Mouse (Mus musculus) heart, embryonic 14.5 days (tissue): ENCODE measurements at regions not wholly inside any gene's neighbourhood (a gene's known extent, or its start where the extent isn't known, plus 50 kb on each side); places are given as distances from the start of the nearest gene placed in this dataset.

Source experiments
- ATAC-seq: fragments of 200-750 bp; cut with Nextera tagmentation; 2 replicates; pipeline ENCODE4 v1.8.0; 2017; ENCODE audit warnings: low read depth, moderate TSS enrichment; ENCODE audit not compliant: insufficient number of reproducible peaks, insufficient read depth, low FRiP score
- H3K27ac ChIP-seq, 2 experiments: fragments of 200-500 bp in 1 of 2; fragments of 300-500 bp in 1 of 2; sonication (generic) in 1 of 2; replicated peaks in 1 of 2; 2 replicates each; pipeline ENCODE4 v1.5.1; 2012 to 2014; ENCODE audit warnings: low read depth in 2 of 2, low read length in 2 of 2, control low read depth in 1 of 2, mild to moderate bottlenecking in 1 of 2, mixed read lengths in 1 of 2; ENCODE audit not compliant: control insufficient read depth in 1 of 2, insufficient read depth in 1 of 2
- H3K27me3 ChIP-seq: fragments of 300-500 bp; sonication (generic); 2 replicates; pipeline ENCODE4 v1.6.1; 2014; ENCODE audit warnings: mild to moderate bottlenecking, low read length, control low read depth; ENCODE audit not compliant: control insufficient read depth, insufficient read depth
- H3K36me3 ChIP-seq: fragments of 300-500 bp; sonication (generic); 2 replicates; pipeline ENCODE4 v1.6.1; 2014; ENCODE audit warnings: mild to moderate bottlenecking, control low read depth, low read length, mixed read lengths; ENCODE audit not compliant: control insufficient read depth, insufficient read depth
- H3K4me1 ChIP-seq, 2 experiments: fragments of 200-500 bp in 1 of 2; fragments of 300-500 bp in 1 of 2; sonication (generic) in 1 of 2; 2 replicates each; pipeline ENCODE4 v1.6.1; 2012 to 2014; ENCODE audit warnings: low read length in 2 of 2, control low read depth in 1 of 2, mixed read lengths in 1 of 2; ENCODE audit not compliant: control insufficient read depth in 2 of 2, insufficient read depth in 2 of 2
- H3K4me2 ChIP-seq: fragments of 300-500 bp; sonication (generic); 2 replicates; pipeline ENCODE4 v1.6.1; 2014; ENCODE audit warnings: mild to moderate bottlenecking, low read length
- H3K4me3 ChIP-seq, 2 experiments: fragments of 200-500 bp in 1 of 2; fragments of 300-500 bp in 1 of 2; sonication (generic) in 1 of 2; 2 replicates each; pipeline ENCODE4 v1.5.1; 2012 to 2014; ENCODE audit warnings: low read length in 2 of 2, mild to moderate bottlenecking in 2 of 2, control low read depth in 1 of 2, low read depth in 1 of 2, moderate library complexity in 1 of 2; ENCODE audit not compliant: control insufficient read depth in 1 of 2, insufficient read depth in 1 of 2
- H3K9ac ChIP-seq: fragments of 300-500 bp; sonication (generic); 2 replicates; pipeline ENCODE4 v1.6.1; 2014; ENCODE audit warnings: mild to moderate bottlenecking, low read length
- H3K9me3 ChIP-seq: fragments of 300-500 bp; sonication (generic); 2 replicates; pipeline ENCODE4 v1.6.1; 2016; ENCODE audit warnings: low read length, control low read depth; ENCODE audit not compliant: control insufficient read depth
- WGBS: fragments of 180-500 bp; shearing (Covaris S2); extraction: QIAGEN DNeasy Blood & Tissue Kit; methylation state at CpG from one replicate; pipeline ENCODE4 v1.1.7; 2014; 5-methylcytosine and 5-hydroxymethylcytosine counted together

DNA sequence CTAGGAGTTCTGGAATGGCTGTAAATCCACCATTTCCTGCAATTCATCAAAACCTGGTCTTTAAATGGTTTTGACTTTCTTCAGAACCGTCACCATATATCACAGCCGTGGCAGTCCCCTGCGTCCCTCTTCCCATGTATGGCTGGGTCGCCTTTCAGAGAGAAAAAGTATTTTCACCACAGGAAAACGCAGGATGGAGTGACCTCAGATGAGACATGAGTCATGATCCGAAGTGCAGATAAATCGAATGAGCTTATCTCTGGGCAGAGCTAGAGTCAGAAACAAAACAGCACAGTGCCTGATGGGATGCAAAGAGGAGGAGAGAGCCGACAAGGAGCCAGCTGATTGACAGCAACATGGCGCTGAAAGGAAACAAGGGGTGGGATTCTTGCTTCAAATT, 250.4 kb downstream of the Hlx start:
- Histone ChIP-seq H3K4me3 (no peak overlapping the region), H3K9me3 (no peaks in the 10 kb centered on the region), H3K4me2 (no peak overlapping the region), H3K27ac (no peak overlapping the region), H3K36me3 (no peaks in the 10 kb centered on the region), H3K4me1 (no peaks in the 10 kb centered on the region), H3K9ac (no peak overlapping the region), H3K27me3 (no peaks in the 10 kb centered on the region)
- no peak for ATAC-seq
- 45% methylated on average over 9 of the region's 9 CpGs for WGBS

DNA sequence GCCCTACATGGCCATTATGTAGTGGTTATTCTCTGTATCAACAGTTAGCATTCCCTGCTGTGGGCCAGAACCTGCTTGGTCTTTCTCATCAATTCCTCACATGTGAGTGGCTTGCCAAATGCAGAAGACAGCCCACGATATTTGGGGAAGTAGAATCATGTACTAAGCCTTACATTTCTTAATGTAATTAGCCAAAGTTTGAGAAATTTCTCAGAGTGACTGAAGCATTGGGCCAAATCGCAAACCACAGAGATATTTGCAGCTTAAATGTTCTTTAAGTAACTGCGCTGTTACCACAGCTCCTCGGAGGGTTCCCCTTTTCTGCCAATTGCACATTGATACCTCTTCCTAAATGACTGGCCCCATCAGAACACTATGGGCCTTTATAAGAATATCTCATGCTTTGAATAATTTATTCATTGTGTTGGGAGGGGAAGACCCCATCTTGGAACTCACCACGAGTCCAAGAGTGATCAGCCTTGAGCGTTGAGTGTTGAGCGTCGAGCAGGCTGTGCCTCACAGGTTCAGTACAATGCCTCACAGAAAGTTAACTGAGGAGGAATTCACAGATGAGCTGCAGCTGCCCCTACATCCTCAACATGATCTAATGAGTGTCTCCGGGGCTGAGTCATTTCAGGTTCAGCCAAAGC, 251.7 kb downstream of the Hlx start:
- H3K4me3 ChIP-seq, result no peak overlapping the region
- ATAC-seq, result no peak
- no peaks in the 10 kb centered on the region for H3K9me3 ChIP-seq
- WGBS, result 78% methylated on average over 9 of the region's 9 CpGs
- no peak overlapping the region for H3K27ac ChIP-seq
- H3K36me3 ChIP-seq, result no peaks in the 10 kb centered on the region
- H3K4me2 ChIP-seq, result no peak overlapping the region
- no peaks in the 10 kb centered on the region for H3K27me3 ChIP-seq
- no peaks in the 10 kb centered on the region for H3K4me1 ChIP-seq
- H3K9ac ChIP-seq, result no peak overlapping the region

DNA sequence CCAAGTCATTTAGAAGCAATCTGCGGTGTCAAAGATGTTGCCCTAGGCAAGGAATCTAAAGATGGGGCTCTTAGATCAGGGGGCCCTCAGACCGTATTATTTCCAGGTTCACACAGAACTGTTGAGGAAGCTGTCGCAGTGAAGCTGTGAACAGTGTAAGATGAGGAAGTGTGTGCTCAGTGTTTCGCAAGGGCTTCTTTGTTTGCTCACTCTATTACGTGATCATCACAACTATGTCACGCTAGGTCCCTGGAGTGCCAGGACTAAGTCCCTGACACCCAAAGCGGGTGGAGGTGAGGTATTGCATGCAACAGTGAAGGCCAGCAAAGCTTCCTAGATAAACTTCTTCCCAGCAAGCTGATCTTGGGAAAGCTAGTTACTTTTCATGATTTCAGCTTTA, 254.4 kb downstream of the Hlx start:
- ATAC-seq, result no peak
- Histone ChIP-seq H3K27me3 (no peaks in the 10 kb centered on the region), H3K4me2 (no peak overlapping the region), H3K9ac (no peak overlapping the region), H3K27ac (no peak overlapping the region), H3K4me3 (no peak overlapping the region), H3K9me3 (no peaks in the 10 kb centered on the region), H3K4me1 (no peaks in the 10 kb centered on the region), H3K36me3 (no peaks in the 10 kb centered on the region)
- WGBS, result 78% methylated on average over 7 of the region's 7 CpGs

DNA sequence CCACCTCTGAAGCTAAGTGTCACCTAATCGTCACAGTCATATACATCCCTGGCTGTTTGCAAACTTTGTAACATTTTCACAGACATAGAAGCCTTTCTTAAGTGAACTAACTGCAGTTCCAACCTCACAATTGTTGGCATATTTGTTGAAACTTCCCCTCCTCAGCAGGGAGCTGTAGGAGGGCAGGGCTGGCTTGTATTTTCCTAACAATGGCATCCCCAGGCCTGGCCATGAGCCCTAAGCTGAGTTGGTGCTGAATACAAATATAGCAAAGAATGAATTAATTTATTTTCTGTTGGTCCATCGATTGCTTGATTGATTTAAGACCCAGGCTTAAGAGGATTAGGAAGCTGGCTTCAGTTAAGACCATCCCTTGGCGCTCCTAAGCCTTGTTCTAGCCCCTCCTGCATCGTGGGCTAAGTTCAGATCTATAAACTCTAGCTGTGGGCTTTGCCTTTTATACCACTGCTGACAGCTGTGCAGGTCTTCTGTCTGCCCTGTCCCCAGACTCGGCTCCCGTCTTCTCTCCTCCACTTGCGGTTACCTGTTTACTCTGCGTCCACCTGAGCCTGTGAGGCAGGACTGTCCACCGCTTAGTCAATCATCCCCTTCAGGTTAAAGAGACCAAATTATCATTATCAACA, 269.8 kb downstream of the Hlx start:
- no peak overlapping the region for H3K9ac ChIP-seq
- no peak for ATAC-seq

DNA sequence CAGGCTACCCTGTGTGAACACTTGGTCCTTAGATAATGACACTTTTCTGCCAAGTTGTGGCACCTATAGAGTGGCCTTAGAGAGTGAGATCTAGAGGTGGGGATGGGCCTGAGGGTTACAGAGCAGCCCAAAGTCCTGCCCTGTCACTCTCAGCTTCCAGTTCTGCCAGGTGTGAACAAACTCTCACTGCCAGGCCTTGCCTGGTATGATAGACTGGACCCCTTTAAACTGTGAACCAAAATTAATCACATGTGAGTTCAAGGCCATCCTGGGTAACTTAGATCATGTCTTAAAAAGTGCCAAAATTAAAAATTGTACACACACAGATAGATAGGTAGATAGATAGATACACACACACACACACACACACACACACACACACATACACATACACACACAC, 271.0 kb downstream of the Hlx start:
- H3K4me2 ChIP-seq, result no peak overlapping the region
- no peak for ATAC-seq
- no peak overlapping the region for H3K9ac ChIP-seq
- H3K4me1 ChIP-seq, result no peaks in the 10 kb centered on the region
- no peaks in the 10 kb centered on the region for H3K9me3 ChIP-seq
- H3K27me3 ChIP-seq, result no peaks in the 10 kb centered on the region
- no peaks in the 10 kb centered on the region for H3K36me3 ChIP-seq
- no peak overlapping the region for H3K4me3 ChIP-seq
- H3K27ac ChIP-seq, result no peak overlapping the region

More for the DNA sequence above, 269.8 kb downstream of the Hlx start:
- H3K4me1 ChIP-seq, result no peaks in the 10 kb centered on the region
- H3K27ac ChIP-seq, result no peak overlapping the region
- H3K4me2 ChIP-seq, result no peak overlapping the region
- H3K36me3 ChIP-seq, result no peaks in the 10 kb centered on the region
- no peaks in the 10 kb centered on the region for H3K27me3 ChIP-seq
- no peaks in the 10 kb centered on the region for H3K9me3 ChIP-seq
- WGBS, result 72% methylated on average over 9 of the region's 9 CpGs
- no peak overlapping the region for H3K4me3 ChIP-seq

DNA sequence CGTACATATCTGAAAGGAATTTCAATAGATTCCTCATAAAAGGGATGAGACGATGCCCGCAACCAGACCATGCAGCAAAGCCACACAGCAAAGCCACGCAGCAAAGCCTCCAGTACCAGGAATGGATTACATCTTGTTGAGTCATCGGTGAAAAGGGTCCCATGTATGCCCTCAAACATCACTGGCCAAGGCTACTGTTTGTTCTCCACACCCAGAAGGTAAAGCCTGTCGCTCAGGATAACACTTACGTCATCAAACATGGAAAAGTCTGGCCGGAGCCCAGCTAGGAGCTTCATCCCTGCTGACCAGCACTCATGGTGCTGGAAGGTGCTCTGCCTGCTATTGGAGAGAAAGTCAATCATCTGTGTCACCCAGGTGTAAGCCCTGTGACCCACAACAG, 275.7 kb downstream of the Hlx start:
- no peaks in the 10 kb centered on the region; a peak in 1 of 4 replicates for H3K4me1 ChIP-seq
- H3K27ac ChIP-seq, result no peak overlapping the region
- no peaks in the 10 kb centered on the region for H3K36me3 ChIP-seq
- H3K9ac ChIP-seq, result no peak overlapping the region
- H3K9me3 ChIP-seq, result no peaks in the 10 kb centered on the region
- H3K4me3 ChIP-seq, result no peak overlapping the region
- no peak for ATAC-seq
- no peaks in the 10 kb centered on the region for H3K27me3 ChIP-seq
- no peak overlapping the region for H3K4me2 ChIP-seq
- 80% methylated on average over 8 of the region's 8 CpGs for WGBS

DNA sequence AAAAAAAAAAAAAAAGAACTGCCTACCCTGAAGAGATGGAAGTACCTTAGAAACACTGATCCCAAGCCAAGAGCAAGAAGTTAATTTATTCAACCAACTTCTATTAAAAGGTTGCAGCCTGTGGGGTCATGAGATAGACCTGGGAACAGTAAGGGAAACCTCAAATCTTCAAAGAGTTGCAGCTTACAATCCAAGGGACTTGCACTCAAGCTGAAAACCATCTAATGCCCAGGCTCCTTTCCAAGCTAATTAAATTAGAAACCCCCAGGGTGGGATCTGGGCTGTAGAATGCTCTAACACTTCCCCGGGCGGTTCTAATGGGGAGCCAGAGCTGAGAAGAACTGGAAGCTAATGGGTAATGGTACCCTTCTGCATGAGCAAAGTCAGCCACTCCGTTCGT, 278.0 kb downstream of the Hlx start:
- 84% methylated on average over 4 of the region's 4 CpGs for WGBS
- Histone ChIP-seq H3K4me2 (no peak overlapping the region), H3K4me3 (no peak overlapping the region), H3K36me3 (no peaks in the 10 kb centered on the region), H3K4me1 (no peaks in the 10 kb centered on the region; a peak in 1 of 4 replicates), H3K9ac (no peak overlapping the region), H3K9me3 (no peaks in the 10 kb centered on the region), H3K27ac (no peak overlapping the region), H3K27me3 (no peaks in the 10 kb centered on the region)
- ATAC-seq, result no peak

DNA sequence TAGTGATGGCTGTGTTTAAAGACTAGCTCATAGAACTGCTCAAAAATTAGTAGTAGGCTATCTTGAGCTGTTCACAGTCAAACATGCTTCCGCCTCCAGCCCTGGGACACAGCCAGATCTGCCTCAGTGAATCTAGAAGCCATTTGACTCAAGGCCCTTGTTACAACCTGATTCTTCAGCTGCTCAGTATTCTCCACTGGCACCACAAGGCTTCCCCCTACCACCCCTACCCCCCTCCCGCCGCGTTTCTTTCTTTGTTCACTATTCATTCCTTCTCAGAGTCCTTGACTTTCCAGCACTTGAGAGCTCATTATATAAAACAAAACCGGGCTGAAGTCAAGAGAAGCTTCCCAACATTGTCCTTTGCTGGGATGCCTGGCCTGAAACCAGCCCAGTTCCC, 278.7 kb downstream of the Hlx start:
- no peak overlapping the region for H3K9ac ChIP-seq
- no peaks in the 10 kb centered on the region for H3K27me3 ChIP-seq
- no peaks in the 10 kb centered on the region for H3K9me3 ChIP-seq
- WGBS, result 79% methylated on average over 5 of the region's 5 CpGs
- H3K36me3 ChIP-seq, result no peaks in the 10 kb centered on the region
- no peak overlapping the region for H3K27ac ChIP-seq
- ATAC-seq, result no peak
- no peak overlapping the region for H3K4me3 ChIP-seq
- no peak overlapping the region for H3K4me2 ChIP-seq
- H3K4me1 ChIP-seq, result no peaks in the 10 kb centered on the region; a peak in 1 of 4 replicates
